Mouse (Mus musculus) embryonic facial prominence, embryonic 13.5 days (tissue): ENCODE results near the gene Hist1h2bh. TPM values are rescaled to one million over a fixed set of nuclear protein-coding genes. Genes with fewer than 3 reads are reported as not detected.

ENCODE experiments used
- microRNA-seq: library from miRNA; unstranded; fragments of <30 nt; microRNA quantifications from one replicate; pipeline ENCODE4, GENCODE M21; 2016
- polyA plus RNA-seq: library from polyadenylated mRNA; unstranded; fragments of >200 nt; fragmentation: Nextera tagmentation; extraction: Ambion mirVana; gene quantifications from 2 replicates; pipeline ENCODE4 v1.2.1, GENCODE M21; 2015

Hist1h2bh gene
- polyA plus RNA-seq, 1 experiment from 2014 or later: 1.4 TPM

Small RNA genes lying within 50 kb of the gene (microRNA-seq; reads per million reads assigned to microRNA genes)
- not detected for gene Gm44297
- gene Gm44359: not detected
- not detected for gene Gm44394
- 0.55 reads per million for gene n-TStga1

Other genes with a start within 250 kb of the Hist1h2bh start
- gene Zfp322a, start 174.2 kb downstream of the Hist1h2bh start, polyA plus RNA-seq: 60.5 and 63.8 TPM in 2 replicates
- 13.1 and 14.6 TPM in 2 replicates for gene Abt1, start 119.5 kb downstream of the Hist1h2bh start, polyA plus RNA-seq
- gene Btn1a1, start 77.5 kb downstream of the Hist1h2bh start, polyA plus RNA-seq: not detected in 2 replicates
- gene Btn2a2, start 54.5 kb downstream of the Hist1h2bh start, polyA plus RNA-seq: 1.5 and 1.7 TPM in 2 replicates
- gene Hist1h4h, start 12.3 kb downstream of the Hist1h2bh start, polyA plus RNA-seq: 7.3 and 7.9 TPM in 2 replicates
- gene Hist1h2af, start 9.5 kb downstream of the Hist1h2bh start, polyA plus RNA-seq: 6.6 and 13.4 TPM in 2 replicates
- 5.3 and 6.7 TPM in 2 replicates for gene Hist1h3g, start 8.0 kb downstream of the Hist1h2bh start, polyA plus RNA-seq
- 1.2 and 1.3 TPM in 2 replicates for gene Hist1h3f, start 660 bp upstream of the Hist1h2bh start, polyA plus RNA-seq
- 2.9 TPM in 1 of 2 replicates, not detected in the other for gene Hist1h4f, start 8.3 kb upstream of the Hist1h2bh start, polyA plus RNA-seq
- gene Hist1h1d, start 9.9 kb upstream of the Hist1h2bh start, polyA plus RNA-seq: 0.52 and 0.61 TPM in 2 replicates
- gene Hist1h3e, start 19.0 kb upstream of the Hist1h2bh start, polyA plus RNA-seq: 5.8 and 8.7 TPM in 2 replicates
- gene Hist1h2ae, start 27.8 kb upstream of the Hist1h2bh start, polyA plus RNA-seq: 108 and 115 TPM in 2 replicates
- gene Hist1h2bg, start 28.0 kb upstream of the Hist1h2bh start, polyA plus RNA-seq: 7.5 and 10.6 TPM in 2 replicates
- 12.2 and 13.4 TPM in 2 replicates for gene Hist1h2bf, start 30.8 kb upstream of the Hist1h2bh start, polyA plus RNA-seq
- gene Hist1h2ad, start 31.0 kb upstream of the Hist1h2bh start, polyA plus RNA-seq: 1.7 and 3.1 TPM in 2 replicates
- 7.6 and 8.4 TPM in 2 replicates for gene Hist1h3d, start 32.4 kb upstream of the Hist1h2bh start, polyA plus RNA-seq
- gene Hist1h4d, start 38.2 kb upstream of the Hist1h2bh start, polyA plus RNA-seq: 141 and 160 TPM in 2 replicates
- 3.3 and 4.1 TPM in 2 replicates for gene Hist1h2be, start 77.7 kb upstream of the Hist1h2bh start, polyA plus RNA-seq
- gene Hist1h1e, start 79.2 kb upstream of the Hist1h2bh start, polyA plus RNA-seq: 24.8 and 26.3 TPM in 2 replicates
- 1.2 and 1.4 TPM in 2 replicates for gene Hist1h2ac, start 140.6 kb upstream of the Hist1h2bh start, polyA plus RNA-seq
- 37.5 and 39.3 TPM in 2 replicates for gene Hist1h2bc, start 140.8 kb upstream of the Hist1h2bh start, polyA plus RNA-seq
- gene Hist1h1t, start 152.4 kb upstream of the Hist1h2bh start, polyA plus RNA-seq: not detected in 2 replicates
- 6.3 and 9.0 TPM in 2 replicates for gene Hist1h4c, start 155.1 kb upstream of the Hist1h2bh start, polyA plus RNA-seq
- gene Hfe, start 167.5 kb upstream of the Hist1h2bh start, polyA plus RNA-seq: 5.1 and 6.5 TPM in 2 replicates
- 25.0 and 28.9 TPM in 2 replicates for gene Hist1h1c, start 195.4 kb upstream of the Hist1h2bh start, polyA plus RNA-seq
- 11.3 and 14.4 TPM in 2 replicates for gene Hist1h3c, start 202.2 kb upstream of the Hist1h2bh start, polyA plus RNA-seq
- 3.5 and 4.2 TPM in 2 replicates for gene Hist1h2bb, start 203.3 kb upstream of the Hist1h2bh start, polyA plus RNA-seq
- 53.1 and 58.6 TPM in 2 replicates for gene Hist1h2ab, start 207.7 kb upstream of the Hist1h2bh start, polyA plus RNA-seq
- gene Hist1h3b, start 208.9 kb upstream of the Hist1h2bh start, polyA plus RNA-seq: 15.6 and 18.1 TPM in 2 replicates
- gene Hist1h4b, start 213.6 kb upstream of the Hist1h2bh start, polyA plus RNA-seq: 7.6 and 9.2 TPM in 2 replicates
- gene Hist1h4a, start 217.8 kb upstream of the Hist1h2bh start, polyA plus RNA-seq: not detected in 2 replicates
- gene Hist1h3a, start 219.0 kb upstream of the Hist1h2bh start, polyA plus RNA-seq: 5.8 and 8.6 TPM in 2 replicates
- gene Hist1h1a, start 220.3 kb upstream of the Hist1h2bh start, polyA plus RNA-seq: 4.5 and 5.9 TPM in 2 replicates
- gene Trim38, start 226.5 kb upstream of the Hist1h2bh start, polyA plus RNA-seq: not detected in 2 replicates